Mouse (Mus musculus) thymus, postnatal 14 days (tissue): ENCODE data around the gene Kifc5b.
A peak's percentile ranks its signal among the peaks of the same experiment; 100 is the strongest.
"Not testable (repeated sequence)": the region's sequence is repeated elsewhere in the genome, so short reads cannot be mapped to it uniquely, and the experiment has no call there.

ENCODE experiments used
- DNase-seq: peaks from one replicate; pipeline ENCODE4 v3.0.0; 2021

Kifc5b gene

DNA sequence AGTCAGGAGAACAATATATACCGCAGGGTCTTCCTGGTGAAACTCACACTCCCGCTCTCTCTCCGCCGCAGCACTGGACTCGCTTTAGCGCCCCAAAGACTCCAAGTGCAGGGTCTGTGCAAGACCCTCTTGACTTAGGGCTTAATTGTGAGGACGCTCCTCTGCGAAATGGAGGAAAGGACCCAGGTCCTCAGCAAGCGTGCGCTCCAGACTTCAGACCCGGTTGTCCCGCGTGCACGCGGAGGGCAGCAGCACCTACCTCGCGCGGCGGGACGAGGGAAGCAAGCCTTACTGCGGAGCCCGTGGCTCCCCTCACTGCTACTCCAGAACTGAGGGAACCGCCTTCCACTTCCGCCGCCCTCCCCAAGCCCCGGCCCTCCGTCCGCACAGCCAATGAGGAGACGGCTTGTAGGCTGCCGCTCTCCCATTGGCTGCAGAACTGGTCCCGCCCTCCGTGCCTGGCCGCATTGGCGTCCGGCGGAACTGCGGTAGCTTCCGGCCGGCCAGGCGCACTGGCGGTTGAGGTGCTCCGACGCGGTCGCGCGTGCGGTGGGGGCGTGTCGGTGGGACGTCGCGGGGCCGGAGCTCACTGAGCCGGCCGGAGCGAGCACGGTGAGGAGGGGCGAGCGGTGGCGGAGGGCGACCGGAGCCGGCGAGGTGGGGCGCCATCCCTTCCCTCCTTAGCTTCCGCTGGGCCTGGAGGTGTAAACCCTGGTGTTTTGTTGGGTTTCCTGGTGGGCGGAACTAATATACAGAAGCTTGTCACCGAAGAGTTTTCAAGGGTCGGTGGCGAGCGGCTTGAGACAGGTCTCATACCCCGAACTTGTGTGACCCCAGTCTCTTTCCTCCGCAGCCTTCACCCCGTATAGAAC lies 56.0 kb downstream of the Kifc5b start, which contains the start of gene Zbtb9:
Zbtb9 (plus strand) TSS at position 465 of the 872 bp plus-strand sequence.
- DNase-seq, result peak; percentile 98

- no peak for DNase-seq
Observed at GRCm38 (mm10) chr17:26974547-26974946, 57.7 kb downstream of the Kifc5b start.

DNA sequence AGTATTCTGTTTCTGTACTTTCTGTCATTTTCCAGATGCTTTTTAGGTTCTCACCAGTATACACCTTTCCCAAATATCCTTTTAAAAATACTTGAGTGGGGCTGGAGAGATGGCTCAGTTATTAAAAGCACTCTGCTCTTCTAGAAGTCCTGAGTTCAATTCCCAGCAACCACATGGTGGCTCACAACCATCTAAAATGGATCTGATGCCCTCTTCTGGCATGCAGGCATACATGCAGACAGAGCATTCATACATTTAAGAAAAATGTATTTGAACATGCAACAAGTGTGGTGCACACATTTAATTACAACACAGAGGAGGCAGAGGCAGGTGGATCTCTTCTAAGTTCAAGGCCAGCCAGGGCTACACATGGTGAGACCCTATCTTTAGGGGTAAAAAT lies 58.5 kb downstream of the Kifc5b start:
- DNase-seq, result no peak

GRCm38 (mm10) chr17:26977354-26977753 lies 60.5 kb downstream of the Kifc5b start:
- DNase-seq, result not testable (repeated sequence)

GRCm38 (mm10) chr17:26979426-26979825 lies 62.5 kb downstream of the Kifc5b start:
- DNase-seq, result no peak

DNA sequence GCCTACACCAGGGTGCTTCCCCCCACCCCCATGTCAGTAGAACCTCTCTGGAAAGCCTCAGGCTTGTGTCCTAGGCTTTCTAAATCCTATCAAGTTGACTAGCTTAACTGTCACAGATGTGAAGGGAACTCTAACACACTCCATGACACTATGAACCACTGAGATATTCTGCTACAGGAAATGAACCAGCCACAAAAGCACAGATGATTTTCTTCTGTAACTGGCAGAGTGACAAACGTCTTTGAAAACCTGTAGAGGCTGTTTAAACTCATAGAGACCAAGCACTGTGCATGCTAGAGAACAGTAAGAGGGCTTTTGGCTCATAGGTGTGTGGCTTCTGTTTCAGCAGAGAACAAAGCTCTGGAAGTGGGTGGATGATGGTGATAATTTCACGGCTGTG lies 64.2 kb downstream of the Kifc5b start:
- peak; percentile 62 for DNase-seq
